Mouse (Mus musculus): ENCODE data around the gene Gm10377. TPM values are rescaled to one million over a fixed set of nuclear protein-coding genes. Genes with fewer than 3 reads are reported as not detected.
"Not testable (repeated sequence)": the region's sequence is repeated elsewhere in the genome, so short reads cannot be mapped to it uniquely, and the experiment has no call there.

Gm10377 gene
- not detected for total RNA-seq (2021)
- long read RNA-seq, experiment 1: 0 reads
- long read RNA-seq, experiment 2: 0 reads

- not testable (repeated sequence) for DNase-seq (ENCODE audit: low spot score in 2 of 2)
Measured at GRCm38 (mm10) chr14:42797887-42798286, at the start of gene Gm10377. TSS of gene Gm10377 (minus strand) at chr14:42797987.

- not testable (repeated sequence) for DNase-seq (ENCODE audit: low spot score in 2 of 2)
Measured at GRCm38 (mm10) chr14:42768721-42769120, 29.1 kb downstream of the Gm10377 start, which contains the start of gene Gm3015. TSS of gene Gm3015 (minus strand) at chr14:42768821.

Other genes starting within 250 kb of the Gm10377 start
- not detected for gene Gm17124, start 198.1 kb downstream of the Gm10377 start, total RNA-seq (2021)
- not detected for gene Gm3633, start 156.1 kb downstream of the Gm10377 start, total RNA-seq (2021)
- gene Gm10378, start 142.0 kb downstream of the Gm10377 start, total RNA-seq (2021): not detected
- not detected for gene Gm3015, start 29.2 kb downstream of the Gm10377 start, total RNA-seq (2021)
- not detected for gene Gm21977, start 55.5 kb upstream of the Gm10377 start, total RNA-seq (2021)
- not detected for gene Gm8082, start 195.6 kb upstream of the Gm10377 start, total RNA-seq (2021)
- gene Gm10376, start 217.6 kb upstream of the Gm10377 start, total RNA-seq (2021): under 1 TPM in 1 of 2 experiments, not detected in 1; 0.81 TPM